Mouse (Mus musculus) kidney, embryonic 16.5 days (tissue): ENCODE data around the gene Cited2. TPM values are rescaled to one million over a fixed set of nuclear protein-coding genes. Genes with fewer than 3 reads are reported as not detected.

Experiments used
- ATAC-seq: fragments of 200-750 bp; cut with Nextera tagmentation; 2 replicates; pipeline ENCODE4 v1.8.0; 2017; ENCODE audit warnings: moderate TSS enrichment; ENCODE audit not compliant: low FRiP score, low TSS enrichment
- H3K27ac ChIP-seq: fragments of 300-500 bp; sonication (generic); 2 replicates; pipeline ENCODE4 v1.5.1; 2014; ENCODE audit warnings: low read length
- H3K27me3 ChIP-seq: fragments of 300-500 bp; sonication (generic); 2 replicates; pipeline ENCODE4 v1.6.1; 2014; ENCODE audit warnings: low read length, control low read depth, mixed read lengths; ENCODE audit not compliant: insufficient read depth
- H3K36me3 ChIP-seq: fragments of 300-500 bp; sonication (generic); 2 replicates; pipeline ENCODE4 v1.6.1; 2014; ENCODE audit warnings: low read length, control low read depth, mixed read lengths; ENCODE audit not compliant: insufficient read depth
- H3K4me1 ChIP-seq: fragments of 300-500 bp; sonication (generic); 2 replicates; pipeline ENCODE4 v1.6.1; 2014; ENCODE audit warnings: low read length, control low read depth, mixed read lengths; ENCODE audit not compliant: insufficient read depth
- H3K4me2 ChIP-seq: fragments of 300-500 bp; sonication (generic); replicated peaks from 2 replicates; pipeline ENCODE4 v1.6.1; 2014; ENCODE audit warnings: low read depth, low read length
- H3K4me3 ChIP-seq: fragments of 300-500 bp; sonication (generic); 2 replicates; pipeline ENCODE4 v1.5.1; 2014; ENCODE audit warnings: mild to moderate bottlenecking, low read length
- H3K9ac ChIP-seq: fragments of 300-500 bp; sonication (generic); replicated peaks from 2 replicates; pipeline ENCODE4 v1.6.1; 2014; ENCODE audit warnings: low read length
- H3K9me3 ChIP-seq: fragments of 300-500 bp; sonication (generic); 2 replicates; pipeline ENCODE4 v1.6.1; 2016; ENCODE audit warnings: low read length, control low read depth
- WGBS: fragments of 180-500 bp; shearing (Covaris S2); extraction: QIAGEN DNeasy Blood & Tissue Kit; methylation state at CpG from one replicate; pipeline ENCODE4 v1.1.7; 2014; 5-methylcytosine and 5-hydroxymethylcytosine counted together
- polyA plus RNA-seq: library from polyadenylated mRNA; unstranded; fragments of >200 nt; fragmentation: Nextera tagmentation; extraction: Ambion mirVana; gene quantifications from 2 replicates; pipeline ENCODE4 v1.2.1, GENCODE M21; 2015

Gene Cited2
- polyA plus RNA-seq, 1 experiment from 2014 or later: 62.0 TPM

GRCm38 (mm10) chr10:17691709-17692108 is 31.3 kb upstream of the Cited2 start:
- no peaks in the 10 kb centered on the region for H3K9me3 ChIP-seq
- no peaks in the 10 kb centered on the region for H3K27me3 ChIP-seq
- H3K36me3 ChIP-seq: no peaks in the 10 kb centered on the region
- no peak for ATAC-seq
- H3K4me2 ChIP-seq: no peak overlapping the region
- H3K4me3 ChIP-seq: no peak overlapping the region
- no peaks in the 10 kb centered on the region for H3K4me1 ChIP-seq
- H3K9ac ChIP-seq: no peak overlapping the region
- 53% methylated on average over 1 of the region's 1 CpGs for WGBS
- no peak overlapping the region for H3K27ac ChIP-seq

- Histone ChIP-seq H3K4me2 (no peak overlapping the region), H3K27ac (no peak overlapping the region), H3K9ac (no peak overlapping the region), H3K27me3 (no peaks in the 10 kb centered on the region), H3K4me1 (no peaks in the 10 kb centered on the region), H3K4me3 (no peak overlapping the region), H3K9me3 (no peaks in the 10 kb centered on the region), H3K36me3 (no peaks in the 10 kb centered on the region)
- no peak for ATAC-seq
- 81% methylated on average over 3 of the region's 3 CpGs for WGBS
Observed at GRCm38 (mm10) chr10:17695801-17696200, 27.2 kb upstream of the Cited2 start.

- Histone ChIP-seq H3K27me3 (no peaks in the 10 kb centered on the region), H3K4me1 (no peaks in the 10 kb centered on the region), H3K36me3 (no peaks in the 10 kb centered on the region), H3K9me3 (no peaks in the 10 kb centered on the region), H3K27ac (no peak overlapping the region), H3K4me2 (no peak overlapping the region), H3K9ac (no peak overlapping the region), H3K4me3 (no peak overlapping the region)
- 55% methylated on average over 7 of the region's 7 CpGs for WGBS
- no peak for ATAC-seq
Observed at GRCm38 (mm10) chr10:17697376-17698265, 25.4 kb upstream of the Cited2 start.

GRCm38 (mm10) chr10:17705466-17705973 is 17.5 kb upstream of the Cited2 start:
- no peak overlapping the region for H3K9ac ChIP-seq

GRCm38 (mm10) chr10:17710753-17711152 is 12.3 kb upstream of the Cited2 start:
- no peak overlapping the region for H3K4me2 ChIP-seq
- no peaks in the 10 kb centered on the region for H3K9me3 ChIP-seq
- H3K27ac ChIP-seq: no peak overlapping the region
- no peaks in the 10 kb centered on the region for H3K36me3 ChIP-seq
- no peaks in the 10 kb centered on the region for H3K27me3 ChIP-seq
- ATAC-seq: no peak
- no peak overlapping the region for H3K4me3 ChIP-seq
- H3K9ac ChIP-seq: no peak overlapping the region
- no peaks in the 10 kb centered on the region for H3K4me1 ChIP-seq
- 77% methylated on average over 3 of the region's 3 CpGs for WGBS

More at GRCm38 (mm10) chr10:17705466-17705973, 17.5 kb upstream of the Cited2 start:
- Histone ChIP-seq H3K36me3 (no peaks in the 10 kb centered on the region), H3K27ac (no peak overlapping the region), H3K27me3 (no peaks in the 10 kb centered on the region), H3K4me3 (no peak overlapping the region), H3K4me2 (no peak overlapping the region), H3K4me1 (no peaks in the 10 kb centered on the region), H3K9me3 (no peaks in the 10 kb centered on the region)
- 32% methylated on average over 4 of the region's 4 CpGs for WGBS
- ATAC-seq: no peak

GRCm38 (mm10) chr10:17719009-17719570 is 3.9 kb upstream of the Cited2 start:
- H3K9ac ChIP-seq: no peak overlapping the region
- H3K27me3 ChIP-seq: no peaks in the 10 kb centered on the region
- no peak overlapping the region for H3K4me3 ChIP-seq
- H3K9me3 ChIP-seq: peaks cover 3% of the 10 kb centered on the region; the same call in 1 of the 2 replicates
- no peaks in the 10 kb centered on the region for H3K36me3 ChIP-seq
- no peak overlapping the region for H3K27ac ChIP-seq
- H3K4me1 ChIP-seq: peaks cover 7% of the 10 kb centered on the region; the same call in 1 of the 2 replicates
- 84% methylated on average over 4 of the region's 4 CpGs for WGBS
- ATAC-seq: no peak
- H3K4me2 ChIP-seq: no peak overlapping the region

GRCm38 (mm10) chr10:17719646-17720045 is 3.4 kb upstream of the Cited2 start:
- ATAC-seq: no peak
- Histone ChIP-seq H3K4me1 (peaks cover 7% of the 10 kb centered on the region; the same call in 1 of the 2 replicates), H3K9ac (no peak overlapping the region), H3K27ac (no peak overlapping the region), H3K4me3 (no peak overlapping the region), H3K4me2 (no peak overlapping the region), H3K27me3 (no peaks in the 10 kb centered on the region), H3K36me3 (no peaks in the 10 kb centered on the region), H3K9me3 (peaks cover 3% of the 10 kb centered on the region; the same call in 1 of the 2 replicates)
- WGBS: 92% methylated on average over 5 of the region's 5 CpGs

- Histone ChIP-seq H3K27me3 (no peaks in the 10 kb centered on the region), H3K9me3 (peaks cover 3% of the 10 kb centered on the region; the same call in 1 of the 2 replicates), H3K9ac (no peak overlapping the region), H3K4me3 (peak overlapping the region; percentile 97), H3K36me3 (0 out of 2 replicates have a peak, but pooled peaks cover 3% of the 10 kb centered on the region), H3K27ac (no peak overlapping the region; the same call in 1 of the 2 replicates), H3K4me1 (peaks cover 13% of the 10 kb centered on the region; the same call in 1 of the 2 replicates), H3K4me2 (peak overlapping the region; percentile 69)
- 77% methylated on average over 8 of the region's 8 CpGs for WGBS
- ATAC-seq: no peak
Observed at GRCm38 (mm10) chr10:17720891-17721601, 2.0 kb upstream of the Cited2 start.

- peak overlapping the region; percentile 86 for H3K9ac ChIP-seq
- H3K36me3 ChIP-seq: 0 out of 2 replicates have a peak, but pooled peaks cover 3% of the 10 kb centered on the region
- peak; percentile 1; the same call in 1 of the 2 replicates for ATAC-seq
- no peaks in the 10 kb centered on the region for H3K27me3 ChIP-seq
- no peaks in the 10 kb centered on the region for H3K9me3 ChIP-seq
- peak overlapping the region; percentile 100 for H3K27ac ChIP-seq
- peak overlapping the region; percentile 69 for H3K4me2 ChIP-seq
- H3K4me1 ChIP-seq: peaks cover 19% of the 10 kb centered on the region
- under 1% methylated on average over 21 of the region's 21 CpGs for WGBS
- H3K4me3 ChIP-seq: peak overlapping the region; percentile 97
Observed at GRCm38 (mm10) chr10:17721602-17722121, 1.4 kb upstream of the Cited2 start.
